Mouse (Mus musculus) spleen, postnatal 14 days (tissue): ENCODE measurements around the gene Vmn1r193.
"Not testable (repeated sequence)": the region's sequence is repeated elsewhere in the genome, so short reads cannot be mapped to it uniquely, and the experiment has no call there.

Source experiments
- DNase-seq, 2 experiments: peaks; one replicate each; pipeline ENCODE4 v3.0.0; 2021 to 2022; ENCODE audit warnings: low spot score in 2 of 2

The Vmn1r193 gene

DNA sequence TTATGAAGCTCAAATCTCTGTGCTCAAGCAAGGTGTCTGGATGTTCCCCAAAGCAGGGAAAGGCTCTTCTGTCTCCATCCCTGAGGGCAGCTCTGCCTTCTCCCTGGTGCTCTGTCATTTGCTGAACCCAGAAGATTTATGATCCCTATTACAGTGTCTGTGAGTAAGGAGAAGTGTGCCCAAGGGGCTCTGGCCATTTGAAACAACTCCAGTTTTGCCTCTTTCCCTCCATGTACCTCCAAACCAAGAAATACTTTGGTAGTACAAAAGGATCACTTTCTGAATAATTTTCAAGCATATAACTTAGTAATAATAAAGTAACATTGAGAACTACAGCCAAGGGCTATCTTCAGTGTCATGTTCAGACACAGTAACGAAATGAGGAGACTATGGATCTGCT, at the start of gene Vmn1r193:
Gene Vmn1r193 (minus strand): TSS at position 101 of the 400 bp plus-strand sequence.
- DNase-seq = not testable (repeated sequence)

DNA sequence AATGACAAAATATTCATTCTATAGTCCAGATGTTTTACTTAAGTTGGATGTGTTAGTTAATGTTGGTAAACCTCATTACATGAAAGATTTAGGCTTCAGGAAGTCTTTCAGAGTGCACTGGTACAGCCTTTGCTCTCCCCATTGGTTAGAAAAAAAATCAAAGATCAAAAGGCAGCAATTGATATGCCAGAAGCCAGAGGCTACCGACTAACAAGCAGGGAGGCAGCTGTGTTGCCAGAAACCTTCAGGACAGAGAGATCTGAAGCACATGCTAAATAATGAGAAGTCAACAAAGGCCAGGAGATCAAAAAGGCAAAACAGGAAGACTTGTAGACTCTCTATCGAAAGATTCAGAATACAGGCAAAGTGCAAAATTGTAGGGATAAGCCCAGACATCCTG, 48.8 kb upstream of the Vmn1r193 start:
- DNase-seq = no peak

GRCm38 (mm10) chr13:22270222-22270621, 47.3 kb upstream of the Vmn1r193 start, which contains the start of gene Vmn1r195:
Gene Vmn1r195 (plus strand): TSS chr13:22270522.
- not testable (repeated sequence) for DNase-seq

GRCm38 (mm10) chr13:22243915-22244314, 21.0 kb upstream of the Vmn1r193 start, which contains the start of gene Vmn1r194:
Gene Vmn1r194 (plus strand): TSS chr13:22244215.
- no peak for DNase-seq

DNA sequence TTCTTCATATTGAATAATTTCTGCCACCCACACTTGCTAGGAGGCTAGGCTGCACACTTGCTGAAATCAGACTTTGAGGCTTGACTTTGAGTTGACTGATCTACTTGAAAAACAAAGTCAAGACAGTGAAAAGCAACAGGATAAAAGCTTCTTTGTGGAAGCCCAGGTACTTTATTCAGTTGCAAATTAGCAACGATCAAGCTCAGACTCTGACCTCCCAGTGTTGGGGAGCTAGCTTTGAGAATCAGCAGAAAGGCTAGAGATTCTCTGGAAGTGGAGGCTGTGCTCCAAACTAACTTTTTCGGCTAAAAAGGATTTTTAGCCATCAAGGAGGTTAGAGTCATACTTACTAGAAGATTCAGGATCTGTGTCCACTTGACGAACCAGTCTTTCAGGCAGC, 30.2 kb downstream of the Vmn1r193 start:
- not testable (repeated sequence) for DNase-seq

- no peak for DNase-seq
Observed at GRCm38 (mm10) chr13:22191041-22191440, 31.9 kb downstream of the Vmn1r193 start, which contains the start of gene Vmn1r192. Gene Vmn1r192 (minus strand): TSS chr13:22191141.

- no peak for DNase-seq
Observed at GRCm38 (mm10) chr13:22190385-22190784, 32.6 kb downstream of the Vmn1r193 start.

DNA sequence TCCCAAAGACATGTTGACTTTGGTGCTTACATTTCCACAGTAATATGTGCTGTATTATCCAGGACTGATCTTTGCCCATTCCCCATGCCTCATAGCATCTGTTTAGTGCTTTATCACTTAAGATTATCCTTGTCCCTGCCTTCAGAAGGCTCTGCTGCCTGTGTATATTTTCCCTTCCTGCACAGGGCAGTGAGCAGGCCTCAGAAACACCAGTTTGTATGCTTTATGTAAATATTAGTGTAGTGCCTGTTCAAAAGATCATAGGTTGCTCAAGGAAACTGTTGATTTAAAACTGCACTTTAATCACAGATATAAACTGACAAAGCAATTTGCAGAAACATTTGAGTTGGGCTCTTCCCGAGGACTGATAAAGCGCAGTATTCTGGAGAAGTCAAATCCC, 33.6 kb downstream of the Vmn1r193 start:
- DNase-seq = no peak

DNA sequence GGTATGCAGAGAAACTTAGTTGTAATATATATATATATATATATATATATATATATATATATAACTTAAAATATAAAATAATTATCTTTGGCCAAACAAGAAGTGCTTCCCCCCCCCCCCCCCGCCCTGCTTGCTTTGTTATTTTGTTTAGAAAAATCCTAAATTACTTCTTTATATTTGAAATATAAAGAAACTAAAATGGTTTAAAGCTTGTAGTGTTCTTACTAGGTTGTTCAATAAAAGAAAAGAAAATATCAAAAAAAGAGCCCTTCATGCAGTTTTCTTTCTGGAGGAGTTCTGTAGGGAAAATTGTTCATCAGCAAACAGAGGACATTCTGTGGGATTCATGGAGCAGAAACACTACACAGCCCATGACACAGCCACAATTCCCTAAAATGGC, 39.1 kb downstream of the Vmn1r193 start, which contains the start of gene Vmn1r191:
Gene Vmn1r191 (minus strand): TSS at position 101 of the 400 bp plus-strand sequence.
- DNase-seq = no peak

DNA sequence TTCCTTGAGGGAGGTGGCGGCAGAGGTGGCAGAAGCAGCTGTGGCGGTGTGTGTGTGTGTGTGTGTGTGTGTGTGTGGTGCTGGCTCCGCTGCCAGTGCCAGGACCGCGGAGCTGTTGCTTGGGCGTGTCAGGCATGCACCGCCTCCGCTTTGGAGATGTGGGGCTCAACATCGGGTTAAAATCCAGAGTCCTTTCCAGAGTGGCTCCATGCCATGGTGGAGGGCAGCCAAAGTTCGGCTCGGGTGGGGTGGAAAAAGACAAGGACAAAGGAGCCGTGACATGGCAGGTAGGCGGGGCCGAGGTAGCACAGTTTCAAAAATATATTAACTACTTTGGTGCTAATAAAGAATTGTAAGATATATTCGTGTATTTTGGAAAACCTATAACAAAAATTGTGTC, 54.5 kb downstream of the Vmn1r193 start:
- DNase-seq = no peak
